Mouse (Mus musculus) ES-Bruce4 (cell line): ENCODE results near the gene Elavl1. TPM values are rescaled to one million over a fixed set of nuclear protein-coding genes. Genes with fewer than 3 reads are reported as not detected.

Experiments
- H3K27ac ChIP-seq: 2 replicates; pipeline ENCODE4 v1.5.1; 2012; ENCODE audit warnings: low read length, inconsistent platforms; ENCODE audit not compliant: insufficient read depth
- H3K27me3 ChIP-seq: 2 replicates; pipeline ENCODE4 v1.6.1; 2012; ENCODE audit warnings: mild to moderate bottlenecking, low read length, inconsistent platforms; ENCODE audit not compliant: control insufficient read depth, poor library complexity, insufficient read depth, severe bottlenecking
- H3K36me3 ChIP-seq: 2 replicates; pipeline ENCODE4 v1.6.1; 2012; ENCODE audit warnings: inconsistent platforms, mild to moderate bottlenecking, low read length, moderate library complexity; ENCODE audit not compliant: control insufficient read depth, poor library complexity, insufficient read depth, severe bottlenecking
- H3K4me1 ChIP-seq: one replicate; pipeline ENCODE4 v1.8.1; 2011; ENCODE audit warnings: low read length; ENCODE audit not compliant: control insufficient read depth, insufficient read depth
- H3K4me3 ChIP-seq: 2 replicates; pipeline ENCODE4 v1.5.1; 2011; ENCODE audit warnings: low read depth, mild to moderate bottlenecking, low read length
- H3K9ac ChIP-seq: 2 replicates; pipeline ENCODE4 v1.6.1; 2012; ENCODE audit warnings: low read depth, mild to moderate bottlenecking, inconsistent platforms; ENCODE audit not compliant: poor library complexity, severe bottlenecking
- H3K9me3 ChIP-seq: replicated peaks from 2 replicates; pipeline ENCODE4 v1.6.1; 2012; ENCODE audit warnings: mild to moderate bottlenecking, low read length, inconsistent platforms; ENCODE audit not compliant: control insufficient read depth, poor library complexity, insufficient read depth, severe bottlenecking
- CTCF ChIP-seq: IDR thresholded peaks from one replicate; pipeline ENCODE4 v1.8.1; 2011; ENCODE audit warnings: low read depth, low read length
- EP300 ChIP-seq: IDR thresholded peaks from 2 replicates; pipeline ENCODE4 v1.6.1; 2011; ENCODE audit warnings: low read depth, low read length; ENCODE audit not compliant: insufficient read depth
- POLR2A ChIP-seq: IDR thresholded peaks from one replicate; pipeline ENCODE4 v1.8.1; 2011; ENCODE audit warnings: low read length; ENCODE audit not compliant: insufficient read depth
- polyA plus RNA-seq: library from polyadenylated mRNA; stranded (reverse); fragments of >200 nt; gene quantifications from 2 replicates; pipeline ENCODE4 v1.2.4, GENCODE M21; 2011; ENCODE audit warnings: low read depth; ENCODE audit not compliant: missing spikeins, insufficient read depth, insufficient read length

Gene Elavl1
- polyA plus RNA-seq, 1 experiment = 118 TPM

DNA sequence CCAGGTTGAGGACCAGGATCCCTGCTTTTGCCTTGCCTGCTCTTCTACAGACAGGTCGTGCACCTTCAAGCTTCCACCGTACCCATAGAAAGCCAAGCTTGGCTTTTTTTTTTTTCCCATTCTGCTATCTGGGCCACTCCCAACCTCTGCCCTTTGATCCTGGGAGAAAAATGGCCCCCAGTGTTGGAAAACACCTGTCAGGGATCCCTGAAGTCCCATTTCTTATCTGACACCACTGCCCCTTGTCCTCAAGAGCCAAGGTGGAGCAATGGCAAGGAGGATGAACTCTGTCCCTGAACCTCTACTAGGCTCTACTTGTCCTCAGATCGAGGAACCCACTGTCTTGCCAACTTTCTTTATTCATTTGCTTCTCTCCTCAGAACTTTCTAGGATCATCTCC lies 25.4 kb upstream of the Elavl1 start:
- H3K4me3 ChIP-seq = no peak overlapping the region
- peaks cover 5% of the 10 kb centered on the region for H3K4me1 ChIP-seq
- H3K9me3 ChIP-seq = no peaks in the 10 kb centered on the region
- no peaks in the 10 kb centered on the region for H3K27me3 ChIP-seq
- H3K27ac ChIP-seq = no peak overlapping the region
- no peaks in the 10 kb centered on the region for H3K36me3 ChIP-seq
- H3K9ac ChIP-seq = no peak overlapping the region
- no peak for TF ChIP-seq CTCF
- TF ChIP-seq EP300 = no peak
- TF ChIP-seq POLR2A = no peak

DNA sequence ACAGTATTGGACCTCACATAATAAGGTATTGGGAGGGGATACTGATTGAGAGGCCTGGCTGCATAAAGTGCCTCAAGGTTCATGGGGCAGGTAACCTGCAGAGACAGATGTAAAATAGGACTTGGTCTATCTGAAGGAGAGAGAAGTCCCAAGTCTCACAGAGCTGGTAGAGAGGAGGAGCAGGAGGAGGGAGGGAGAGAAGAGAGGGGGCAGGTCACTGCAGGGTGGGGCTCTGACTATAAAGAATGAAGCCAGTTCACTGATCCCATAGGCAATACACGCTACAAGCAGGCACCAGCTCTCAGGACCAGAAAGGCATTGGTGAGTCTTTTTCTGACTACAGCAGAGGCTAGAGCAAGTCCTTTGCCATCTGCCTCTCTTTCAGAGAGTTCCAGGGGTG lies 24.1 kb upstream of the Elavl1 start:
- Histone ChIP-seq H3K4me3 (no peak overlapping the region), H3K36me3 (no peaks in the 10 kb centered on the region), H3K9ac (no peak overlapping the region), H3K4me1 (peaks cover 3% of the 10 kb centered on the region), H3K9me3 (no peaks in the 10 kb centered on the region), H3K27me3 (no peaks in the 10 kb centered on the region), H3K27ac (no peak overlapping the region)
- no peak for TF ChIP-seq POLR2A
- TF ChIP-seq EP300 = no peak
- TF ChIP-seq CTCF = no peak

GRCm38 (mm10) chr8:4348275-4348674 lies 23.1 kb upstream of the Elavl1 start:
- H3K4me1 ChIP-seq = peaks cover 2% of the 10 kb centered on the region
- no peak overlapping the region for H3K4me3 ChIP-seq
- no peaks in the 10 kb centered on the region for H3K9me3 ChIP-seq
- H3K27ac ChIP-seq = peak overlapping the region; percentile 36
- TF ChIP-seq POLR2A = no peak
- TF ChIP-seq EP300 = no peak
- no peak for TF ChIP-seq CTCF
- no peaks in the 10 kb centered on the region for H3K36me3 ChIP-seq
- H3K27me3 ChIP-seq = no peaks in the 10 kb centered on the region
- peak overlapping the region; percentile 27; the same call in 1 of the 2 replicates for H3K9ac ChIP-seq

DNA sequence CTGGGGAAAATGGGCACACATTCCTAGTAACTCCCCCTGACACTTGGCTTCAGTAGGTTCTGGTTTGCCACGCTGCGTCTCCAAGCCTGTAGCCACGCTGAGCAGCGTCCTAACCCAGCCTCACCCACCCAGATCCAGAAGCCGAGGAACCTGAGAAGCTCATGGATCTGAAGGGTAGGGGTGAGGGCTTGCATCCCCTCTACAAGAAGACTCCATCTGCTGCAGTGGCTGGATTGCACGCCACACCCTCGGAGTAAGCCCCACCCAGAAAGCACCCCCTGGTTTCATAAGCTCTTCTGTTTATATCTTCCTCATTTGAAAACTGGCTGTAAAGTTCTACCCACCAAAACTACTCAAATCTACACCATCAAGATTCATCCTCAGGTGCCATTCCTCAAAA lies 22.4 kb upstream of the Elavl1 start:
- Histone ChIP-seq H3K27ac (no peak overlapping the region; the same call in 1 of the 2 replicates), H3K36me3 (no peaks in the 10 kb centered on the region), H3K4me3 (no peak overlapping the region), H3K27me3 (no peaks in the 10 kb centered on the region), H3K9me3 (no peaks in the 10 kb centered on the region), H3K9ac (peak overlapping the region; percentile 27; the same call in 1 of the 2 replicates), H3K4me1 (peaks cover 2% of the 10 kb centered on the region)
- TF ChIP-seq CTCF (no peak), POLR2A (no peak), EP300 (no peak)

- no peaks in the 10 kb centered on the region for H3K27me3 ChIP-seq
- H3K9ac ChIP-seq = no peak overlapping the region
- no peak overlapping the region for H3K4me3 ChIP-seq
- no peaks in the 10 kb centered on the region for H3K9me3 ChIP-seq
- TF ChIP-seq CTCF (no peak), EP300 (no peak), POLR2A (no peak)
- H3K36me3 ChIP-seq = peaks cover 34% of the 10 kb centered on the region
- H3K4me1 ChIP-seq = peaks cover 5% of the 10 kb centered on the region
- no peak overlapping the region for H3K27ac ChIP-seq
These were observed 15.0 kb upstream of the Elavl1 start for GRCm38 (mm10) chr8:4340207-4340606.

DNA sequence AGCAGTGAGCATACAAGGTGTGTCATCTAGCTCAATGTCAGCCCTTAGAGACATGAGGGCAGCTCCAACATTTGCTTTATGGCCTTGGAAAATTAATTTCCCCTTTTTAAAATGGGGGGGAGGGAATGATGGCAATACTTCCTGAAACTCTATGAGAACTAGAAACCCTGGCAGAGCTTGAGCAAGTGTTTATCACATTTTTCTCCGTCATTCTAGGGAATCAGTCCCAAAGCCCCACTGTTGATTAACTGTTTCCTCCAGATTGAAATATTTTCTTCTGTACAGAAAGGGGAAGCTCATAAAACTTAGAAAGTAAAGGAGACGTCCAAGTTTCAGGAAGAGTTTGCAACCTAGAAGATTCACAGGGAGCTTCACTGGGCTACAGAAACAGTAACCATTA lies 10.5 kb upstream of the Elavl1 start:
- Histone ChIP-seq H3K36me3 (peaks cover 61% of the 10 kb centered on the region), H3K9me3 (no peaks in the 10 kb centered on the region), H3K9ac (no peak overlapping the region), H3K4me1 (no peaks in the 10 kb centered on the region), H3K27ac (no peak overlapping the region), H3K4me3 (no peak overlapping the region), H3K27me3 (no peaks in the 10 kb centered on the region)
- TF ChIP-seq POLR2A (no peak), EP300 (no peak), CTCF (no peak)
